Comparison of ENCODE assay signal across 14 mouse cellular contexts in the genomic region with DNA sequence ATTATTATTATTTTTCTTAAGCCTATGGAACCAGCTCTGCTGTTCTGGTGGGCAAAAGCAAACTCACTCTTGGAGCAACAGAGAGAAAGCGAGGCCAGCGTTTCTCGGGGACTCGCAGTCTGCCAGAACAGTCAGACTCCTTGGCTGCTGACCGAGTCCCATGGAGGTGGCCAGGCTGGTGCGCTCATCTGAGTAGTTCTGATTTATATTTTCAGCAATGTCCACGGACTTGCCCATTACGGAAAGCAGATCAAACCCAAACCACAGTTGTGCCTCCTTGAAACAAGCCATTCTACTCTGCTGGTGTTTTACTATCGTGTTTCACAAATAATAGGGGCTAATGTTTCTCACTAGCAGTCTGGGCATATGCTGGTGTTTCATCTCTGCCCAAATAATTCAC.
DNase-seq lines count a peak whose midpoint lies in the region; ATAC-seq lines count a peak whose summit lies in the region.
"Had no signal": no experiment of that assay in that cellular context is flagged by ENCODE, and none has a peak within 500 bp of the region (broad histone marks: within the 10 kb centered on the region; RNA-seq: fewer than 3 reads in every experiment).

No protein-coding gene starts in this region.

- no peaks in the 10 kb centered on the region for H3K27me3 ChIP-seq in hindbrain, embryonic 10.5 days (ENCODE audit: insufficient read depth, poor library complexity, severe bottlenecking)
- H3K27me3 ChIP-seq in hindbrain, embryonic 16.5 days (replicated peaks; ENCODE audit: control insufficient read depth, insufficient read depth, low read length) = no peaks in the 10 kb centered on the region
- H3K27me3 ChIP-seq in limb, embryonic 11.5 days (ENCODE audit: control insufficient read depth, insufficient read depth, low read length) = no peaks in the 10 kb centered on the region
- H3K27me3 ChIP-seq: heart, embryonic 12.5 days; lung, embryonic 15.5 days; neural tube, embryonic 12.5 days had no signal

- no peak for ATAC-seq in hindbrain, embryonic 16.5 days
- peak; percentile 66; the same call in 1 of the 2 replicates for ATAC-seq in cerebellum, adult (ENCODE audit: insufficient number of reproducible peaks, low FRiP score, low TSS enrichment)
- ATAC-seq in limb, embryonic 11.5 days (ENCODE audit: insufficient number of reproducible peaks, low FRiP score, low TSS enrichment, low read depth) = peak; percentile 13; the same call in 1 of the 2 replicates
- no peak for ATAC-seq in monocyte, adult 5-6 weeks (replicated peaks; ENCODE audit: insufficient number of reproducible peaks, low FRiP score, low TSS enrichment, poor library complexity, severe bottlenecking)
- ATAC-seq: activated CD4-positive, CD25-positive, alpha-beta regulatory T cell, adult 4 months had no signal

- H3K4me2 ChIP-seq in hindbrain, embryonic 16.5 days (ENCODE audit: low read length) = no peak overlapping the region
- H3K4me2 ChIP-seq in limb, embryonic 11.5 days (ENCODE audit: low read depth, severe bottlenecking) = no peak overlapping the region
- H3K4me2 ChIP-seq: heart, embryonic 12.5 days; lung, embryonic 15.5 days; neural tube, embryonic 12.5 days had no signal

- peaks cover 35% of the 10 kb centered on the region for H3K4me1 ChIP-seq in hindbrain, embryonic 10.5 days (replicated peaks)
- peaks cover 3% of the 10 kb centered on the region for H3K4me1 ChIP-seq in hindbrain, embryonic 16.5 days (ENCODE audit: control insufficient read depth, insufficient read depth, low read depth, low read length)
- H3K4me1 ChIP-seq in limb, embryonic 11.5 days (ENCODE audit: control insufficient read depth, insufficient read depth, low read length) = peaks cover 10% of the 10 kb centered on the region
- H3K4me1 ChIP-seq: heart, embryonic 12.5 days had no signal

- DNase-seq in hindbrain, embryonic 10.5 days (ENCODE audit: low spot score) = no peak
- peak; percentile 63 for DNase-seq in cerebellum, adult 9-11 months
- peak; percentile 54 for DNase-seq in limb, embryonic 11.5 days (ENCODE audit: low spot score)
- DNase-seq in yolk sac, embryonic 10.5 days (ENCODE audit: low spot score) = no peak
- DNase-seq: kidney, adult 8-10 months had no signal

- peak overlapping the region; percentile 59; the same call in 1 of the 2 replicates for H3K27ac ChIP-seq in hindbrain, embryonic 10.5 days
- no peak overlapping the region for H3K27ac ChIP-seq in hindbrain, embryonic 16.5 days (ENCODE audit: low read depth, low read length)
- H3K27ac ChIP-seq in limb, embryonic 11.5 days (replicated peaks; ENCODE audit: low read depth, low read length) = peak overlapping the region; percentile 53
- H3K27ac ChIP-seq: lung, embryonic 15.5 days; midbrain, embryonic 10.5 days; neural tube, embryonic 12.5 days had no signal

- no peak overlapping the region for H3K9ac ChIP-seq in hindbrain, embryonic 16.5 days (ENCODE audit: low read depth, low read length)
- no peak overlapping the region for H3K9ac ChIP-seq in limb, embryonic 11.5 days (ENCODE audit: low read length)
- H3K9ac ChIP-seq: heart, embryonic 12.5 days; lung, embryonic 15.5 days; neural tube, embryonic 12.5 days had no signal

- WGBS in hindbrain, embryonic 10.5 days = 75% methylated on average over 9 of the region's 9 CpGs
- 73% methylated on average over 9 of the region's 9 CpGs for WGBS in hindbrain, embryonic 16.5 days
- WGBS in limb, embryonic 11.5 days = 35% methylated on average over 9 of the region's 9 CpGs

- H3K4me3 ChIP-seq in hindbrain, embryonic 10.5 days = no peak overlapping the region
- no peak overlapping the region for H3K4me3 ChIP-seq in hindbrain, embryonic 16.5 days (ENCODE audit: low read length)
- no peak overlapping the region for H3K4me3 ChIP-seq in limb, embryonic 11.5 days (ENCODE audit: low read depth, low read length)
- H3K4me3 ChIP-seq: erythroblast, embryonic 14.5 days; heart, embryonic 12.5 days; lung, embryonic 15.5 days; midbrain, embryonic 10.5 days; neural tube, embryonic 12.5 days had no signal

- no peaks in the 10 kb centered on the region for H3K9me3 ChIP-seq in hindbrain, embryonic 10.5 days
- no peaks in the 10 kb centered on the region for H3K9me3 ChIP-seq in hindbrain, embryonic 16.5 days (ENCODE audit: control insufficient read depth, low read length)
- no peaks in the 10 kb centered on the region for H3K9me3 ChIP-seq in limb, embryonic 11.5 days (ENCODE audit: control insufficient read depth, low read length)
- H3K9me3 ChIP-seq: heart, embryonic 12.5 days; lung, embryonic 15.5 days; midbrain, embryonic 10.5 days; neural tube, embryonic 12.5 days had no signal

- no peaks in the 10 kb centered on the region for H3K36me3 ChIP-seq in hindbrain, embryonic 10.5 days
- H3K36me3 ChIP-seq in hindbrain, embryonic 16.5 days (ENCODE audit: control insufficient read depth, insufficient read depth, low read length) = no peaks in the 10 kb centered on the region
- no peaks in the 10 kb centered on the region for H3K36me3 ChIP-seq in limb, embryonic 11.5 days (ENCODE audit: control insufficient read depth, insufficient read depth, low read length)
- H3K36me3 ChIP-seq: lung, embryonic 15.5 days; midbrain, embryonic 10.5 days; neural tube, embryonic 12.5 days had no signal

Comparison
In these comparisons a context has a peak if more than half of its experiments do, and no peak if none do; other contexts are left out.
1. DNase-seq: peak in cerebellum, adult 9-11 months (single experiment) and limb, embryonic 11.5 days (single experiment); none in hindbrain, embryonic 10.5 days (single experiment) and yolk sac, embryonic 10.5 days (single experiment).
2. ATAC-seq: peak in cerebellum, adult (single experiment) and limb, embryonic 11.5 days (single experiment); none in hindbrain, embryonic 16.5 days (single experiment) and monocyte, adult 5-6 weeks (single experiment).